Mouse (Mus musculus): ENCODE results near the gene Esyt1.
A peak's percentile ranks its signal among the peaks of the same experiment; 100 is the strongest.
"Not testable (repeated sequence)": the region's sequence is repeated elsewhere in the genome, so short reads cannot be mapped to it uniquely, and the experiment has no call there.

Esyt1 gene

DNA sequence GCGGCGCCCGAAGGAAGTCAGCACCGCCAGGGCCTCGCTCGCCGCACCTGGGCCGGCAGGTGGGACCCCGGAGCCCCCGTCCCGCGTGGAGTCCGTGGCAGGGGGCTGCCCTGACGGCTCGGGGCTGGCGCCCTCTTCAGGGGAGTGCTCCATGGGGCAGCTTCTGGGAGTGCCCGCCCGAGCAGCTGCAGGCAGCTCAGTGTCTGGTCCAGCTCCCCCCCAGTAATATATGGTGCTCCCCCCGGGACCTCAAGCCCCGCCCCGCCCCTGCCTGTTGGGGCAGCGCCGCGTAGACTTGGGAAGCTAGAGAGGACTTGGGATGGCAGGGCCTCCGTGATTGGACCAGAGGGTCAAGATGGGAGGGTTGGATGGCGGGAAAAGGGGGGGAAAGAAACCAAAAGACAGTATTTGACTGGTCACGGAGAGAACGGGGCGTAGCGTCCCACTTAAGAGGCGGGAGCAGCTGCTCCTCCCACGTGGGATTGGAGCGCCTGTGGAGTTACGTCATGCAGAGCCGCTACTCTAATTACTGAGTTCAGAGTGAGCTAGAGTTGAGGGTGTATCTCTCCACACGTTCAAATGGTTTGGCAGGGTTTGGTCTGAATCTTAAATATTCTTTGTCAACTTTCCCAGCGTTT lies at the start of gene Esyt1:
Gene Esyt1 (minus strand): TSS at position 201 of the 638 bp plus-strand sequence.
- DNase-seq = peak; percentile 87

DNA sequence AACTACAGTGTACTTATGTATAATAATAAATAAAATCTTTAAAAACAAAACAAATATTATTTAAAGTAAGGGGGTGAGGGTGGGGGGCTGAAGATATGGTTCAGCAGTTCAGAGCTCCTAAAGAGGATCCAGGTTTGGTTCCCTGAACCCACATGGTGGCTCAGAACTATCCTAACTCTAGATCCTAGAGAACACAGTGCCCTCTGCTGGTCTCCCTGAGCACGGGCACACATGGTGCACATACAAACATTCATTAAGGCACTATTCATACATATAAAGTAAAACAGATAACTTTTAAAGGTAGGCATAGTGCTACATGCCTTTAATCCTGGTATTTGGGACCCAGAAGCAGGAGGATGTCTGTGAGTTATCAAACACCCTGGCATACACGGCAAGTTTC lies 49.4 kb upstream of the Esyt1 start:
- peak; percentile 41 for DNase-seq

DNA sequence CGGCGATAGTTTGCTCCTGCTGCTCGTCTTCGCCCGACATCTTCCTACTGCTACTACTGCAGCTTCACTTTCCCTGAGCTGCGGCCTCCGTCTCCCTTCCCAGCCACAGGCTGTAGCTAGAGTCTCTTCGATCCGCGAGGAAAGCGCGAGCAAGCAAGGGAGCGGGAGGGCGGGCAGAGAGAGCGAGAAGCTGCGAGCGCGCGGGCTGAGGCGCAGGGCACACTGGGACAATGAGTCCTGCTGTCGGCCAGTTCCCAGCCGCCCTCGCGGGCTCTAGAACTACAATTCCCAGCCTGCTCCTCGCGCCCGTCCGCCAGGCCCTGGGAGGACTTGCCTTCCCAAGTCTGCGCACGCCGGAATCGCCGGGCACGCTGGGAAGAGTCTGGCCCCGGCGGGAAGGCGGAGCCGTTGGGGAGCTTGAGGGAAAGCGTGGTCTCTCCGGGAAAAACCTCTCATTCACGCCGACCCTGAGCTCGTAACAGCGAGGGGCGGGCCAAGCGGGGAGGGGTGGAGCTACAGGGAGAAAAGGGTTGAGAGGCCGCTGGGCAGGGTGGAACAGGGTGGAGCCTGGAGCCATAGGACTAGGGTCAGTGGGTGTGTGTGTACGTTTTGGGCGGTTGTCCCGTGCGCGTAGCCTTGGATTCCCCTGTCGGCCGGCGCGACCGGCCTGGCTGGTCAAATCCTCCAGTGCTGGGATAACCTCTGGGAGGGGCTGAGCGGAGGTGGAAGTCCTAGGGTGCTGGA lies 40.3 kb upstream of the Esyt1 start, which contains the start of gene Pa2g4:
Gene Pa2g4 (minus strand): TSS at position 200 of the 744 bp plus-strand sequence.
- peak; percentile 95 for DNase-seq

DNA sequence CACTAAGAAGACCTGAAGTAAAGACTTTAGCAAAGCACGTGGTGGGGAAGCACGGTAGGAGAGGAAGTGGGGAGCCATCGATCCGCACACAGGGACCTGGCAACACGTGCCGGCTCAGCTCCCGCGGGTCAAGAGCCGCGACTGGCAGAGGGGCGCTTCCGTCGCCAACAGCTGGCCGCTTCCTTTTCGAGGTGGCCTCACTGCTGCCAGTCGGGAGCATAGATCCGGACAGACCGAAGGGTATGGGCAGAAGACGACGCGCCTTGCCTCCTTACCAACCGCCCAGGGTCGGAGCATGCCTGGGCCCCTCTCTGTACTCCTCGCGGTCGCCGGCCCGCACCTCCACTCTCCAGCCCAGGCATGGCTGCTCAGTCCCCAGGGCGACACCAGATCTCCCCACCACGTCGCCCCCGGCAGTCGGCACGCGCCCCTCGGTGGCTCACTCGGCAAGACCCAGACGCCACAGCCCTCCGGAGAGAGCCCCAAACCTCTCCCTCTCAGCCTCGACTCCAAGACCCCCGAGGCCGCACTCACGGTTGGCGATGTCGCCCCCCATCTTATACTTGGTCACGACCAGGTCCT lies 39.6 kb upstream of the Esyt1 start:
- no peak for DNase-seq

DNA sequence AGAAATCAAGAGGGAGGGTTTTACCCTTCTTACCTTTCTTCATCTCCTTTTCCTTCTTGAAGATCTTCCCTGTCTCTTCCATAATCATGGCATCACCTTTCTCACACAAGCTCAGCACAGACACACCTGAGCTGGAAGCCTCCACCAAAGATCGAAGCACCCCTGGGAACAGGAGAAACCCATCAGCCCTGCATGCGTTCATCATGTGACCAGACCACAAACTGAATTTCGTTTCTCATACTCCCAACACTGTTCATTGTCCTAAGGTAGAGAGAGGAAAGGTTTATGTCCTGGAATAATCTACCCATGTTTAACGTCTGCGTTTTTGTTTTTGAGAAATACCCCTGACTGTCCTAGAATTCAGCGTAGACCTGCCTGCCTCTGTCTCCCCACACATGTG lies 37.9 kb upstream of the Esyt1 start:
- DNase-seq = no peak

DNA sequence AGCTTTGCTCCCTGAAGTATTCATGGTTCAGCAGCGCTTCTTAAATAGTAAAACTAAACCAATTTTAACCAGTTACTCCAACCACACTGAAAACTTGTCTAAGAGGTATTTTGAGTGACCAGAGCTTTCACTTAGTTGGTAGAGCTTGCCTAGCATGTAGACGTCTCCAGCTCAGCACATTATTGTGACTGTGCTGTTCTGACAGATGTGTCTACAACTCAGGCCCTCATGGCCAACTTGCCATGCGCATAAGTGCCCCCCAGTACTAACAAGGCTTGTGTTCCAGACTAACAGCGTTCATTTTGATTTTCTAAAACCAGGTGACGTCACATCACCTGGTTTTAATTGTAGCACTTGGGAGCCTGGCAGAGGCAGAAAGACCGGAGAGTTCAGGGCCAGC lies 31.3 kb upstream of the Esyt1 start:
- DNase-seq = no peak

DNA sequence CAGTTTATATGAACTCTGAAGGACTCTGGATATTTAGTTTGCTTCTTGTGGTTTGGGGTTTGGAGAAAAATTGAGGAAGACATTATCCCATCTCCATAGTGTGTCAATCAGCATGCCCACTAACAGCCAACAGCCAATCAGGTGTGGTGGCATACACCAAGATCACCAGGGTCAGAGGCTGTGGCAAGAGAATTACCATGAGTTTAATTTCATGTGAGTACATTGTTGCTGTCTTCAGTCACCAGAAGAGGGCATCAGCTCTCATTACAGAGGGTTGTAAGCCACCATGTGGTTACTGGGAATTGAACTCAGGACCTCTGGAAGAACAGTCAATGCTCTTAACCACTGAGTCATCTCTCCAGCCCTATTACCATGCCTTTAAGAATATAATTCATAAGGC lies 30.6 kb upstream of the Esyt1 start:
- no peak for DNase-seq

DNA sequence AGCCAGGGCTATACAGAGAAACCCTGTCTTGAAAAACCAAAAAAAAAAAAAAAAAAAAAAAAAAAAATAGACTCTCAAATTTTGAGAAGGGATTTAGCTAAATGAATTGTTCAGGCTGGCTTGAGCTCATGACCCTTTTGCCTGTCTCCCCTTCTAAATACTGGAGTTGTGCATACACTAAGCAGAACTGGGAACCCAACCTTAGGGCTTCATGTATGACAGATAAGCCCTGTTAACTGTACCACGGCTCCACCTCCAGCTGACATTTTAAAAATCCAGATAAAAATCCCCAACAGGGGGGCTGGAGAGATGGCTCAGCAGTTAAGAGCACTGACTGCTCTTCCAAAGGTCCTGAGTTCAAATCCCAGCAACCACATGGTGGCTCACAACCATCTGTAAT lies 29.9 kb upstream of the Esyt1 start:
- not testable (repeated sequence) for DNase-seq

DNA sequence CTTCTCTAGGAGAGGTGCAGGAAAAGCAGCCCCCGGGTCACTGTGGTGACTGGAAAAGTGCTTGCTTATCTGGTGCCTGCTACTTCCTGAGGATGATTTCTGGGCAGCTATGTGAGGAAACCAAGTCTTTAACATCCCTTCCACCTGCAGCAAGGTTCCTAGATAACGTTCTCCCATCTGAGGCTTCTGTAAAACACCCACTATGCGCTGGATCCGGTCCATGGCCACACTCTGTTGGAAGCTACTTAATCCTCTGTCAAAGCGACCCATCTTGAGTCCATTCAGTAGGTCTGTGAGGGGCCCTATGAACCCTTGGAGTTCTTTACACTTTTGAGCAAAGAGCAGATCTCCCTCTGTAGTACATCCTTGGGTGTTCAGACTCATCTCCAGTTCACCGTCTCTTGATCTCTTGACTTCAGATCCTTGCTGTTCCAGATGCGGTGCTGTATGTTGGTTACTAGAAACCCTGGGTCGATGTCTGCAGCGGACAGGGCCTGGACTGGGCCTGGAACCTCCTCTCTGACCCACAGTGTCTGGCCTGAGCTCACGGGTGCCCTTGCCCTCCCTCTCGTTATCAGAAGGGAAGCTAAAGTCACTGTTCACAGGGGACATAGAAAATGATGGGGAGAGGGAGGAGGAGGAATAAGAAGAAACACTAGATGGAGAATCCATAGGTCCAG lies 24.6 kb upstream of the Esyt1 start:
- peak; percentile 20 for DNase-seq

DNA sequence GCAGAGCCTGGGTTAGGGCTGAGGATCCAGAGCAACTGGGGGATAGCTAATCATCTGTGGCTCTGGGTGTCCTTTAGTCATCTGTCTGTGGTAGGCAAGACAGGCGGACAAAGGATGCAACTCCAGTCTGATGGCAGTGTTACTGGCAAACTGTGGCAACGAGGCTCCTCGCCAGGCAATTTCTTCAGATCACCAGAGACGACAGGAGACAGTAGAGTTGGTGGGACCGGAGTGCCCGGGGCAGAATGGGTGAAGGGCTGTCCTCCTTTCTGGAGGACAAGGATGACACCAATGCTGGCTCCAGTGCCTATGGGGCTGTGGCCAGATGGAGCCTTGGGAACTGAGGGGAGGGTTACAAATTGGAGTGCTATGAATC lies 24.0 kb upstream of the Esyt1 start:
- DNase-seq = peak; percentile 26

DNA sequence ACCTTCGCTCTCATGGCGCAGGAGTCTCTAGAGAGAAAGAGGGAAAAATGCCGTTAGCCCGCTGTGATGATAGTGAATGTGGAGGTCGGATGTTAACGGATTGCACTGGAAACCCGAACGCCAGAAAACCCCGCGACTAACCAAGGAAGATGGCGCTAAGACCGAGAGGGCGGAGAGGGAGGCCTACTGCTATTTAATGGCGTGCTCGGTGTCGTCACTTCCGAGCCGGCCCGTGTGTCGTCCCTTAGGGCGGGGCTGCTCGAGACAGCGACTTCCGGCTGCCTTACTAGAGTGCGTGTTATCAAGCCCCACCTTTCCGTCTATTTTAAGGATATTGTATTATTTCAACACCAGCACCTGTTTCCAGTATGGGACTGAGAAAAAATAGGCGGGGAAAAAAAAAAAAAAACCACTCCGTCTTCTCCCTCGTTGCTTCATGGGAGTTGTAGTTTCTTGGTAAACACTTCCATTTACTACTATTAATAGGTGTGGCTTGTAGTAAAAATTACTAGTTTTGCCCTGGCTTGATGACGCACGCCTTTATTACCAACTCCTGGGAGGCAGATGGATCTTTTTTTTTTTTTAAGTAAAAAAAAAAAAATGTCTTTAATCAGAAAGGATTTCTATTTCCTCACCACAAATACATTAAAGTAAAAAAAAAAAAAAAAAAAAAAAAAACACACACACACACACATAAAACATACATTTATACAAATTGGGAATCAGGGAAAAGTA lies 23.4 kb upstream of the Esyt1 start, which contains the start of gene Rpl41:
Gene Rpl41 (minus strand): TSS at position 359 of the 735 bp plus-strand sequence.
- DNase-seq = peak; percentile 92

DNA sequence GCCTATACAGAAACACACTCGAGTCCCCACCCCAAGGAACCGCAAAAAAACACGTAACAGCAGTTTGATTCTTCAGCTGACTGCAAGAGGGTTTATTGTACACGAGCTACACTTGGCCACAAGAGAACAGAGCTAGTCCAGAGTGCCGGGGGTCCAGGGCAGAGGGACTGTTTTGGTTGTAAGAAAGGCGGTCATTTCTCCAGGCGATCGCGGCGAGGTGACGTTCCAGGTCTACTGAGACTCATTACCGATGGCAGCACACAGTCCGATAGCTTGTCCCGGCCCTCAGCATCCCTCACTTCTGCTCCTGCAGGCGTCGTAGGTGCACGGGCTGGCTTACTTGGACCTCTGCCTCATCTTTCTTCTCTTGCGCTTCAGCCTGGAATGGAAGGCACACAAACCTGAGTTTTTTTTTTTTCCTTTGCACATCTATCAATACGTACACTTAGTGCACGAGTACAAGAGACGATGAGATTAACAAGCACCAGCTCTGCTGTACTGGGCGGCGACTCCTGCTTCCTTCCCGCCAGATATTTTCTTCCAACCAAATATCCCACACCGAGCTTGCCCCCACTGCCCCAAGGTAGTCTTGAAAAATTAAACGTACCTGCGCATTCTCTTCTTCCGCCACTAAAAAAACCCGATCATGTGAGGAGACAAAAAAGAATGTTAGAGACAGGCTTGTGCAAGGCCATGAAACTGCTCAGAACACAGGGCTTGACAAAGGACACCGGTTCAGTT lies 22.6 kb upstream of the Esyt1 start:
- not testable (repeated sequence) for DNase-seq

DNA sequence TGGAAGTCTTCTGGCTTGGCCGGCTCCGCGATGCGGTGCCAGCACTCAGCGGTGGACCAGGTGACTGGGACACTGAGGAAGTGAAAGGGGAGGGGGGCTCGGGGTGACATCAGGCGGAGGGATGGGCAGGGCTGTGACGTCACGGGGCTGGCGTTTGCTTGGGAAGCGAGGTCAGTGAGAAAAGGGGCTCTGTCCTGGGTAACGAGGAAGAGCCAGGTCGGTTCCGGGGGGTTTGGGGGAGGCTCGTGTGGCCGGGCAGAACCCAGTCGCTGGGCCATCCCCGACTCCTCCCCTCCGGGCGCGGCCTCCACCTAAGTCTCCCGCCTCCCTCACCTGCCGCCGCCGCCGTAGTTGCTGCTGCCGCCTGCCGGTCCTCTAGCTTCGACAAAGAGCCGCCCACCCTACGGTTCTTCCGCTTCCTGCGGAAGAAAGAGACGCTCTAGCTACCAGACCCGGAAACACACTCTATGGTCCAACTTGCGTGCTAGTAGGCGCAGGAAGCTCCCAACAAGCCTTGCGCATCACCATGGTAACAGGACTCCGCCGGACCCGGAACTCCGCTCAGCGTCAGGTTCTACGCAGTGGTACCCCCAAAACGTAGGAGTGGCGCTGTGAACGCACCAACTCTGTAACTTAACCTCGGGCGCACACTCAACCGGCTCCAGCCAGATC lies 21.8 kb upstream of the Esyt1 start, which contains the start of gene Zc3h10:
Gene Zc3h10 (minus strand): TSS at position 414 of the 672 bp plus-strand sequence.
- peak; percentile 94 for DNase-seq

DNA sequence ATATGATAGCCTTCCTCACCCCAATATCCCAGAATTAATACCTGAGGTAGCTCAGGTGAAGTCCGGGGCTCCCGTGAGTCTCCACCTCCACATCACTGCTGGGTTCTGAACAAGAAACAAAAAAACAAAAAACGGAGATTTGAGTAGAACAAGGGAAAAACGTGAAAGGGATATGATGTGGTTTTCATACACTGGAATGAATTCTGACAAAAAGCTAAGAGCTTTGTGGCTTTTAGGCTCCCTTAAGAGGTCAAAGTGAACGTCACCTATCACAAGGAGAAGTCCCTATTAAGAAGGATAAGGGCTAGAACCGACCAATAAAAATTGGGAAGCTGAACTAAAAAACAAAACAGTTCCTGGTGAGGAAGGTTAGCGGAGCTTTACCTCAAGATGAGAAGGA lies 21.1 kb upstream of the Esyt1 start:
- DNase-seq = no peak

DNA sequence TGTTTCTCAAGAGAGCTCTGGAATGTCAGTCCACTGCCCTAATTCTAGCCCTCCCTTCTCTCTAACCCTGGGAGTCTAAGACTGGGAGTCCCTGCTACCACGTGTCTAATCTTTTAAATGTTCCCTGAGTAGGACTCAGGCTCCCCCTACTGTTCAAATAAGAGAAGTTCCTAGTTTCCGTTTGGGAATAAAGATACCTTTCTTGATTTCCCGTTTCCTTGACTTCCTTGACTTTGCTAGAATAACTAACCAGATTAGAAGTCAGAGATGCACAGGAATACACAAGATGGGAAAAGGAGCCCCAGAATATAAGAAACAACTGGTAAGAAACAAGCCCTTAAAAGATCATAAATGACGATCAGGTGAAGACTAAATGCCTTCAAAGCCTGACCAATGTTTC lies 20.7 kb upstream of the Esyt1 start:
- no peak for DNase-seq

DNA sequence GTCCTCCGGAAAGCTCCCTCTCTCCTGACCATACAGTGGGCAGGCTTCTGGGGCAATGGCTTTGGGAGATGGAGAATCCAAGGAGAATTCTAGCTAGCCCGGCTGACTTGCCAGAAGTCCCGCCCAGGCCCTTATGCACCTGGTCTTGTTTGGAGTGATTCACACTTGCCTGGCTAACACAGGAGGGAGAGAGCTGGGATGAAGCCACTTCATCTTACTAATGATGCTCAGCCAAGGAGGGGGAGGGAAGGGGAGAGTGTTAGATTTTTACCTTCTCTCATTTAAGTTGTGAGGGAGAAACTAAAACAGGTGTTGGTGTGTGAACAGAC lies 19.9 kb upstream of the Esyt1 start:
- no peak for DNase-seq

DNA sequence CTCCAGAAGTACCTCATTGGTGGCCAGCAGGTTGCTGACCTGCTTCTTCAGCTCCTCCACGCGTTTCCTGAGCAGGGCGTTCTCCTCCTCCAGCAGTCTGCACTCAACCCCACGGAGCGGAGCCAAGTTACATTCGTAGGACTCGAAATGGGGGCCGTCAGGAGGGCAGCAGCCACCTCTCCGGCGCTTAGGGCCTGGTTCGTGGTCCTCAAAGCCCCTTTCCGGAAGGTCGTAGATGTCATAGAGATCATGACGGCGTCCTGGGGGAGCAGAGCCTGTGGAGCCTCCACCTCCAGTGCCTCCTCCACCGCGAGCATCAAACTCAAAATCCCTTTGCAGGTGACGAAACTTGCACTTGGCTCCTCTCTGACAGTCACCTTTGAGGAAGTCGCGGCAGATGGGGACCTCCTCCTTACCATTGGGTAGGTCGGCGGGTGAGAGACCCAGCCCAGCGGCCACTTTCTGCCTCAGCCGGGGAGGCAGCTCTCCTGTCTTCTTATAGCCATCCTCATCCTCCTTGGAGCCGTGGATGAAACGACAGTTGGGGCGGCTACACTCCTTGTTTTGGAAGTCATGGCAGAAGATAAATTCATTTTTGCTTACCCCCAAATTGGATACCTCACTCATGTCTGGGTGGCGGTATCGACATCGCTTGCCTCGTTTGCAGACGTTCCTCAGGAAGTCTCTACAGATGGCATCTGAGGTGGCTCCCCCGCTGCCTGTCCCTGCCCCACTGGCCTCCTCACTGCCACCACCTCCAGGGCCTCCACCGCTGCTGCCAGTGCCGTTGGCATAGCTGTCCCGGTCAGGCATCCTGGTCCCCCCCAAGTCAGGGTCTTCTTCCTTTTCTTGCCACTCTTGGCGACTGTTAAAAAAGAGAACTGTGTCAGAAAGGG lies 19.3 kb upstream of the Esyt1 start:
- DNase-seq = peak; percentile 23

DNA sequence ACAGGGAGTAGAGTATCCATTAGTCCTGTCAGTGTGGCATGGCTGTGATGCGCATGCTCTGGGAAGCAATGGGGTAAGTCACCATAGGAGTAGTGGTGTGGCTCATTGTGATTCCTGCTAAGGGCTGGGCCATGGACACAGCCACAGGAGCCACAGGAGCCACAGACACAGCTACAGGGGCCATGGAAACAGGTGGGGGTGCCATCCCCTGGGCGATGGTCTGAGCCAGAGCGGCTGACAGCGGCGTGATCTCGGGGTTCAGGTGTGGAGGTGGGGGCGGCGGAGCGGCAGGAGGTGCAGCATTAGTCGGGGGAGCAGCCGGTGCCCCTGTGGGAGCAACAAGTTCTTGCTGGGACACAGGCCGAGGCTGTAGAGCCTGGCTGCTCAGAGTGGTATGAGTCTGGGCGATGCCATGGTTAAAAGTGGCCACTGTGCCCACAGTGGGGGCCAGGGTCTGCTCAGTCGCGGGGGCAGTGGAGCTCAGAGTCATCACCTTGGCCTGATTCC lies 18.5 kb upstream of the Esyt1 start:
- DNase-seq = no peak

DNA sequence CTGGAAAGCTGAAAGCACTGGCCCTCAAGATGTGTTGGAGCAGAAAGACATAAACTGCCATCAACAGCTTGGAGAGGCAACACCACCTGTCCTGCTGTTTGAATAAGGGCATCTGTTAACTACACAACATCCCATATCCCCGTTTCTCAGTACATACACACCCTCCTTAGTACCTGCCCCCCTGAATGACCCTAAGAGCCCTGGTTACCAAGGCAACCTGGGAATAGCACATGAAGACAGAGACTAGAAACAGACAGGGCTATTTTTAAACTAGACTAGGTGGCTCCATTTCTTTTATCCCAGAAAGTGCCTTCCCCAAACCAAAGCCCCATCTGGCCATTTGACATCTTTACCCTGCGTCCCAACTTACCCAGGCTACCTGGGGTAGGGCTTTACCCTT lies 17.4 kb upstream of the Esyt1 start:
- no peak for DNase-seq

DNA sequence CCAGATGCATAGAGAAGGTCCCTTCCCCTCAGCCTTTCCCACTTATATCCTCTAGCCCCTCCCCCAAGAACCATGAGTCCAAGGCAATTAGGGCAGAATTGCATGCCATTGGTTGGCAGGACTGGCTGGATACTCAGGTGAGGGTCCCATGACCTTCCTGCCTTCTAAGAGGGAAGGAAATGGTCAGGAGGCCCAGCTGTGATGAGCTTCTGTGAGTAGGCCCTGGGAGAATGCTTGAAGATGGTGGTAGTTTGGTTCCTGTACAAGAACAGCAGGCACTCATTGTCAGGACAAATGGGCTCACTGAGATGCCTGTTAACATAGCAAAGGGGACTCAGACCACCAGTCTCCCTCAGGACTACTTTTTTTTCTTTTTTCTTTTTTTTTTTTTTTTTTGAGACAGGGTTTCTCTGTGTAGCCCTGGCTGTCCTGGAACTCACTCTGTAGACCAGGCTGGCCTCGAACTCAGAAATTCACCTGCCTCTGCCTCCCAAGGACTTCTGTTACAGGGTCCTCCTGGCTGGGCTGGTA lies 12.7 kb upstream of the Esyt1 start:
- DNase-seq = no peak
